Mouse (Mus musculus) lung, embryonic 16.5 days (tissue): ENCODE results near the gene Awat2. TPM values are rescaled to one million over a fixed set of nuclear protein-coding genes. Genes with fewer than 3 reads are reported as not detected.

Experiments used
- microRNA counts: library from miRNA; unstranded; fragments of <30 nt; microRNA quantifications from one replicate; lab custom pipeline; 2016
- microRNA-seq: library from miRNA; unstranded; fragments of <30 nt; microRNA quantifications from one replicate; pipeline ENCODE4, GENCODE M21; 2016
- polyA plus RNA-seq: library from polyadenylated mRNA; unstranded; fragments of >200 nt; fragmentation: Nextera tagmentation; extraction: Ambion mirVana; gene quantifications from 2 replicates; pipeline ENCODE4 v1.2.1, GENCODE M21; 2015

The Awat2 gene
- polyA plus RNA-seq, 1 experiment from 2014 or later = 0.46 TPM

MicroRNAs within 50 kb of the gene (microRNA counts, 519-probe panel; counts per million panel counts)
- microRNA mmu-miR-676 (lab: Ali Mortazavi, UCI) = 2,961 counts per million, percentile 56 among the panel's probes with 10 or more counts

Small RNA genes within 50 kb of the gene (microRNA-seq; reads per million reads assigned to microRNA genes)
- gene Mir676 = 740 reads per million, percentile 72 among the genes with 10 or more reads in this experiment

Other genes with a start within 250 kb of the Awat2 start
- not detected in 2 replicates for gene Otud6a, start 13.7 kb downstream of the Awat2 start, polyA plus RNA-seq
- 37.4 and 39.5 TPM in 2 replicates for gene Igbp1, start 51.6 kb upstream of the Awat2 start, polyA plus RNA-seq
- not detected in 2 replicates for gene Dgat2l6, start 82.1 kb upstream of the Awat2 start, polyA plus RNA-seq
- gene Awat1, start 129.5 kb upstream of the Awat2 start, polyA plus RNA-seq = not detected in 2 replicates
- gene P2ry4, start 152.2 kb upstream of the Awat2 start, polyA plus RNA-seq = 0.15 TPM in 1 of 2 replicates, not detected in the other
- gene Arr3, start 162.8 kb upstream of the Awat2 start, polyA plus RNA-seq = not detected in 2 replicates
- 33.2 and 33.5 TPM in 2 replicates for gene Kif4, start 183.0 kb upstream of the Awat2 start, polyA plus RNA-seq
- 99.3 and 103 TPM in 2 replicates for gene Pdzd11, start 183.9 kb upstream of the Awat2 start, polyA plus RNA-seq